ENCODE assay signal across 8 mouse cellular contexts in the genomic region with DNA sequence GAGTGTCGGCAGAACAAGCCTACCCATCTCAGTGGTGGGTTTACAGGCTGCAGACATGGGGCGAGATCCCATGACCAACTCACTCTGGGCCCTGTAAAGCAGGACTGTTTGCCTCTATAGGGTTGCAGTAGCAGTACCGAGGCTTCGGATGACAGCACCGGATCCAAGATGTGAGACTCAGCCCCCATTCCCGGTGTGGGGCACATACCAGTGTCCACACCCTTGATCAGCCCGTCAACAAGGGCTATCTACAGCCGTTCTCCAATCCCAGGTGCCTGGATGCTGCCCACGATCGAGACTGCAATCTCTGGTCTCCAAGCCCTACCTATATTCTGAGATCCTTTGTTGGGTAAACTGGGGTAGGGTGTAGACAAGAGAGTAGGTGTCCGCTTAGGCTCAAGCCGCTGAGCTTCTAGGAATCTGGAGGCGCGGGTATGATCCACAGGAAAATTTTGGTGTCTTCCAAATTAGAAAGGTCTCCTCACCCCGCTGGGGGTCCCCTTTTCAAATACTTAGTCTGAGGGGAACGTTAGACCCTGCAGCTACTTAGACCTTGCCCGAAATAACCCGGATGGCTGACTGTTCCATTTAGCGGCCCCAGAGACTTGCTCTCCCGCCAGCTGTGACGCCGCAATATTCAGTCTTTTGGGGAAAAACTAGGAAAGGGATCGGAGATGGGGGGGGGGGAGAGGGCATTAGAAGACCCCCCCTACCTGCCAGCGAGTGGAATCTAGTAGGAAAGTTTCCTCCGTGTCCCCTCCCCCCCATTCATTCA. TPM values are rescaled to one million over a fixed set of nuclear protein-coding genes. Genes with fewer than 3 reads are reported as not detected.
DNase-seq lines count a peak whose midpoint lies in the region; ATAC-seq lines count a peak whose summit lies in the region.

No protein-coding gene starts in this region.

- 5% methylated on average over 25 of the region's 25 CpGs for WGBS in embryonic facial prominence, embryonic 15.5 days
- WGBS in limb, embryonic 13.5 days: 7% methylated on average over 25 of the region's 25 CpGs

- H3K4me3 ChIP-seq in megakaryocyte, embryonic 14.5 days (replicated peaks): peak overlapping the region; percentile 92
- peak overlapping the region; percentile 68 for H3K4me3 ChIP-seq in embryonic facial prominence, embryonic 15.5 days (replicated peaks)
- H3K4me3 ChIP-seq in limb, embryonic 13.5 days: peak overlapping the region; percentile 70

- H3K4me2 ChIP-seq in embryonic facial prominence, embryonic 15.5 days (replicated peaks): peak overlapping the region; percentile 81
- H3K4me2 ChIP-seq in limb, embryonic 13.5 days (replicated peaks): peak overlapping the region; percentile 97

- H3K4me1 ChIP-seq in megakaryocyte, embryonic 14.5 days: peaks cover 51% of the 10 kb centered on the region
- H3K4me1 ChIP-seq in embryonic facial prominence, embryonic 15.5 days: peaks cover 40% of the 10 kb centered on the region
- peaks cover 34% of the 10 kb centered on the region for H3K4me1 ChIP-seq in limb, embryonic 13.5 days

- H3K9me3 ChIP-seq in megakaryocyte, embryonic 14.5 days: peaks cover 14% of the 10 kb centered on the region
- no peaks in the 10 kb centered on the region for H3K9me3 ChIP-seq in embryonic facial prominence, embryonic 15.5 days (replicated peaks)
- H3K9me3 ChIP-seq in limb, embryonic 13.5 days: no peaks in the 10 kb centered on the region

- H3K27me3 ChIP-seq in megakaryocyte, embryonic 14.5 days (replicated peaks): peaks cover 88% of the 10 kb centered on the region
- H3K27me3 ChIP-seq in embryonic facial prominence, embryonic 15.5 days: peaks cover 28% of the 10 kb centered on the region
- H3K27me3 ChIP-seq in limb, embryonic 13.5 days: peaks cover 39% of the 10 kb centered on the region

- H3K9ac ChIP-seq in embryonic facial prominence, embryonic 15.5 days: peak overlapping the region; percentile 54
- peak overlapping the region; percentile 73 for H3K9ac ChIP-seq in limb, embryonic 13.5 days

- no peaks in the 10 kb centered on the region for H3K36me3 ChIP-seq in megakaryocyte, embryonic 14.5 days (replicated peaks; ENCODE audit: low read length)
- H3K36me3 ChIP-seq in embryonic facial prominence, embryonic 15.5 days: peaks cover 4% of the 10 kb centered on the region
- peaks cover 1% of the 10 kb centered on the region for H3K36me3 ChIP-seq in limb, embryonic 13.5 days

- H3K27ac ChIP-seq in embryonic facial prominence, embryonic 15.5 days (replicated peaks): 0 out of 2 replicates have a peak overlapping the region, but pooled peaks have one; percentile 48
- no peak overlapping the region for H3K27ac ChIP-seq in limb, embryonic 13.5 days

- ATAC-seq in megakaryocyte, adult 5-6 weeks (ENCODE audit: poor library complexity, severe bottlenecking): no peak
- no peak for ATAC-seq in embryonic facial prominence, embryonic 15.5 days (ENCODE audit: insufficient number of reproducible peaks, low FRiP score, low TSS enrichment, low read depth)
- no peak for ATAC-seq in limb, embryonic 13.5 days (ENCODE audit: low FRiP score, low read depth)

- DNase-seq in retina, postnatal 1 day: peak; percentile 13
- DNase-seq in urinary bladder, adult 18-20 months (ENCODE audit: low spot score in 2 of 2): no peak
- DNase-seq in Muller cell, postnatal 12 days (ENCODE audit: inconsistent ontology term): no peak
- no peak for DNase-seq in spleen, postnatal 10 days (ENCODE audit: low spot score in 2 of 2)

RNA-seq across cellular contexts. Expression of gene Mapk11, which starts 0.7 kb away (rescaled TPM):
- polyA plus RNA-seq in megakaryocyte, embryonic 14.5 days (2012; ENCODE audit: insufficient read depth, low replicate concordance): 0.29 TPM in 1 of 2 replicates, not detected in the other
- total RNA-seq in megakaryocyte, adult 5-6 weeks (2015): 0.40 and 0.43 TPM in 2 replicates
- total RNA-seq in megakaryocyte, adult 5-6 weeks (2017): 0.24 and 0.51 TPM in 2 replicates
- polyA plus RNA-seq in embryonic facial prominence, embryonic 15.5 days (2015; fragmentation: Nextera tagmentation; extraction: Ambion mirVana): 10.7 and 12.7 TPM in 2 replicates
- 8.4 and 10.4 TPM in 2 replicates for polyA plus RNA-seq in limb, embryonic 13.5 days (2015; fragmentation: Nextera tagmentation; extraction: Ambion mirVana)

RNA-seq across cellular contexts. Expression of gene Mapk12, which starts 8.2 kb away (rescaled TPM):
- polyA plus RNA-seq in megakaryocyte, embryonic 14.5 days (2012; ENCODE audit: insufficient read depth, low replicate concordance): not detected in 2 replicates
- 0.64 and 0.65 TPM in 2 replicates for total RNA-seq in megakaryocyte, adult 5-6 weeks (2015)
- total RNA-seq in megakaryocyte, adult 5-6 weeks (2017): not detected in 2 replicates
- 9.4 and 11.2 TPM in 2 replicates for polyA plus RNA-seq in embryonic facial prominence, embryonic 15.5 days (2015; fragmentation: Nextera tagmentation; extraction: Ambion mirVana)
- 6.4 and 6.5 TPM in 2 replicates for polyA plus RNA-seq in limb, embryonic 13.5 days (2015; fragmentation: Nextera tagmentation; extraction: Ambion mirVana)

RNA-seq across cellular contexts. Expression of gene Hdac10, which starts 20.2 kb away (rescaled TPM):
- 3.8 and 7.9 TPM in 2 replicates for polyA plus RNA-seq in megakaryocyte, embryonic 14.5 days (2012; ENCODE audit: insufficient read depth, low replicate concordance)
- 5.3 and 7.8 TPM in 2 replicates for total RNA-seq in megakaryocyte, adult 5-6 weeks (2015)
- total RNA-seq in megakaryocyte, adult 5-6 weeks (2017): 11.0 and 12.8 TPM in 2 replicates
- 22.3 and 25.7 TPM in 2 replicates for polyA plus RNA-seq in embryonic facial prominence, embryonic 15.5 days (2015; fragmentation: Nextera tagmentation; extraction: Ambion mirVana)
- 17.4 and 18.7 TPM in 2 replicates for polyA plus RNA-seq in limb, embryonic 13.5 days (2015; fragmentation: Nextera tagmentation; extraction: Ambion mirVana)

RNA-seq across cellular contexts. Expression of gene Tubgcp6, which starts 25.8 kb away (rescaled TPM):
- 12.5 and 18.5 TPM in 2 replicates for polyA plus RNA-seq in megakaryocyte, embryonic 14.5 days (2012; ENCODE audit: insufficient read depth, low replicate concordance)
- 11.0 and 15.5 TPM in 2 replicates for total RNA-seq in megakaryocyte, adult 5-6 weeks (2015)
- 16.0 and 17.3 TPM in 2 replicates for total RNA-seq in megakaryocyte, adult 5-6 weeks (2017)
- 14.8 and 15.2 TPM in 2 replicates for polyA plus RNA-seq in embryonic facial prominence, embryonic 15.5 days (2015; fragmentation: Nextera tagmentation; extraction: Ambion mirVana)
- polyA plus RNA-seq in limb, embryonic 13.5 days (2015; fragmentation: Nextera tagmentation; extraction: Ambion mirVana): 17.5 and 18.1 TPM in 2 replicates

RNA-seq across cellular contexts. Expression of gene Plxnb2, which starts 31.9 kb away (rescaled TPM):
- polyA plus RNA-seq in megakaryocyte, embryonic 14.5 days (2012; ENCODE audit: insufficient read depth, low replicate concordance): 71.6 and 100 TPM in 2 replicates
- 95.9 and 101 TPM in 2 replicates for total RNA-seq in megakaryocyte, adult 5-6 weeks (2015)
- total RNA-seq in megakaryocyte, adult 5-6 weeks (2017): 111 and 118 TPM in 2 replicates
- 157 and 161 TPM in 2 replicates for polyA plus RNA-seq in embryonic facial prominence, embryonic 15.5 days (2015; fragmentation: Nextera tagmentation; extraction: Ambion mirVana)
- 130 and 144 TPM in 2 replicates for polyA plus RNA-seq in limb, embryonic 13.5 days (2015; fragmentation: Nextera tagmentation; extraction: Ambion mirVana)
